Mouse (Mus musculus) splenic B cell, adult 2 months (primary cell): Measurements from ENCODE around the gene Nup107.

Source experiments
- DNase-seq: peaks from one replicate; pipeline ENCODE4 v3.0.0-alpha.2; 2011; ENCODE audit warnings: low read depth, low spot score
- H3K27me3 ChIP-seq: 2 replicates; pipeline ENCODE4 v1.6.1; 2012; ENCODE audit warnings: mild to moderate bottlenecking, low read length, moderate library complexity, mixed read lengths; ENCODE audit not compliant: control insufficient read depth, poor library complexity, insufficient read depth, severe bottlenecking
- H3K36me3 ChIP-seq: 2 replicates; pipeline ENCODE4 v1.6.1; 2012; ENCODE audit warnings: mild to moderate bottlenecking, low read length, moderate library complexity, mixed read lengths; ENCODE audit not compliant: control insufficient read depth, poor library complexity, insufficient read depth, severe bottlenecking

The Nup107 gene

GRCm38 (mm10) chr10:117791171-117791470 is 1.4 kb downstream of the Nup107 start:
- Histone ChIP-seq H3K36me3 (peaks cover 2% of the 10 kb centered on the region; the same call in 1 of the 2 replicates), H3K27me3 (no peaks in the 10 kb centered on the region)
- no peak for DNase-seq

- Histone ChIP-seq H3K27me3 (no peaks in the 10 kb centered on the region), H3K36me3 (peaks cover 2% of the 10 kb centered on the region; the same call in 1 of the 2 replicates)
- no peak for DNase-seq
Measured at GRCm38 (mm10) chr10:117790421-117791170, 1.9 kb downstream of the Nup107 start.

GRCm38 (mm10) chr10:117790011-117790410 is 2.5 kb downstream of the Nup107 start:
- DNase-seq: no peak
- peaks cover 2% of the 10 kb centered on the region; the same call in 1 of the 2 replicates for H3K36me3 ChIP-seq

GRCm38 (mm10) chr10:117784646-117785045 is 7.9 kb downstream of the Nup107 start:
- Histone ChIP-seq H3K36me3 (peaks cover 7% of the 10 kb centered on the region; the same call in 1 of the 2 replicates), H3K27me3 (no peaks in the 10 kb centered on the region)
- DNase-seq: no peak

More at GRCm38 (mm10) chr10:117790011-117790410, 2.5 kb downstream of the Nup107 start:
- H3K27me3 ChIP-seq: no peaks in the 10 kb centered on the region

GRCm38 (mm10) chr10:117783786-117784420 is 8.6 kb downstream of the Nup107 start:
- Histone ChIP-seq H3K36me3 (peaks cover 7% of the 10 kb centered on the region; the same call in 1 of the 2 replicates), H3K27me3 (no peaks in the 10 kb centered on the region)
- DNase-seq: no peak

- H3K36me3 ChIP-seq: peaks cover 7% of the 10 kb centered on the region; the same call in 1 of the 2 replicates
- no peak for DNase-seq
Measured at GRCm38 (mm10) chr10:117782491-117783260, 9.8 kb downstream of the Nup107 start.

GRCm38 (mm10) chr10:117782056-117782455 is 10.4 kb downstream of the Nup107 start:
- DNase-seq: no peak
- Histone ChIP-seq H3K36me3 (peaks cover 7% of the 10 kb centered on the region; the same call in 1 of the 2 replicates), H3K27me3 (no peaks in the 10 kb centered on the region)

More at GRCm38 (mm10) chr10:117782491-117783260, 9.8 kb downstream of the Nup107 start:
- no peaks in the 10 kb centered on the region for H3K27me3 ChIP-seq

GRCm38 (mm10) chr10:117781021-117781725 is 11.3 kb downstream of the Nup107 start:
- DNase-seq: no peak
- no peaks in the 10 kb centered on the region for H3K27me3 ChIP-seq
- H3K36me3 ChIP-seq: peaks cover 10% of the 10 kb centered on the region; the same call in 1 of the 2 replicates

- H3K27me3 ChIP-seq: no peaks in the 10 kb centered on the region
- peaks cover 10% of the 10 kb centered on the region; the same call in 1 of the 2 replicates for H3K36me3 ChIP-seq
- DNase-seq: peak; percentile 66
Measured at GRCm38 (mm10) chr10:117780306-117780911, 12.1 kb downstream of the Nup107 start.

- peaks cover 8% of the 10 kb centered on the region; the same call in 1 of the 2 replicates for H3K36me3 ChIP-seq
- DNase-seq: peak; percentile 20
- H3K27me3 ChIP-seq: no peaks in the 10 kb centered on the region
Measured at GRCm38 (mm10) chr10:117779581-117780305, 12.8 kb downstream of the Nup107 start.

- Histone ChIP-seq H3K36me3 (peaks cover 7% of the 10 kb centered on the region; the same call in 1 of the 2 replicates), H3K27me3 (no peaks in the 10 kb centered on the region)
- DNase-seq: no peak
Measured at GRCm38 (mm10) chr10:117778951-117779350, 13.6 kb downstream of the Nup107 start.

- peaks cover 7% of the 10 kb centered on the region; the same call in 1 of the 2 replicates for H3K36me3 ChIP-seq
- no peaks in the 10 kb centered on the region for H3K27me3 ChIP-seq
- no peak for DNase-seq
Measured at GRCm38 (mm10) chr10:117778328-117778910, 14.1 kb downstream of the Nup107 start.
